Mouse (Mus musculus) left cerebral cortex, adult 2 months (tissue): ENCODE measurements around the gene Gm15737. TPM values are rescaled to one million over a fixed set of nuclear protein-coding genes. Genes with fewer than 3 reads are reported as not detected.

Experiments
- DNase-seq, 2 experiments: peaks; one replicate each; pipeline ENCODE4 v3.0.0; 2021 to 2022; ENCODE audit warnings: low spot score in 2 of 2, mixed read lengths in 1 of 2; ENCODE audit errors: extremely low spot score in 1 of 2
- H3K27ac ChIP-seq: fragments of 200-600 bp; 2 replicates; pipeline ENCODE4 v1.8.1; 2022
- H3K4me3 ChIP-seq: fragments of 200-600 bp; 2 replicates; pipeline ENCODE4 v1.8.1; 2022
- CTCF ChIP-seq: fragments of 200-600 bp; IDR thresholded peaks from 2 replicates; pipeline ENCODE4 v1.8.1; 2022; ENCODE audit warnings: antibody characterized with exemption, mild to moderate bottlenecking, moderate library complexity
- intact Hi-C: fragments of 180-260 bp; cut with DNase I; formaldehyde crosslinking; loops from one replicate; pipeline ENCODE4 v1.15.1; 2025
- total RNA-seq, 2 experiments: library from RNA; stranded (reverse); gene quantifications; 2 replicates each; pipeline ENCODE4 v1.2.3; 2021

The Gm15737 gene
- total RNA-seq, 2 experiments from 2014 or later = not detected

DNA sequence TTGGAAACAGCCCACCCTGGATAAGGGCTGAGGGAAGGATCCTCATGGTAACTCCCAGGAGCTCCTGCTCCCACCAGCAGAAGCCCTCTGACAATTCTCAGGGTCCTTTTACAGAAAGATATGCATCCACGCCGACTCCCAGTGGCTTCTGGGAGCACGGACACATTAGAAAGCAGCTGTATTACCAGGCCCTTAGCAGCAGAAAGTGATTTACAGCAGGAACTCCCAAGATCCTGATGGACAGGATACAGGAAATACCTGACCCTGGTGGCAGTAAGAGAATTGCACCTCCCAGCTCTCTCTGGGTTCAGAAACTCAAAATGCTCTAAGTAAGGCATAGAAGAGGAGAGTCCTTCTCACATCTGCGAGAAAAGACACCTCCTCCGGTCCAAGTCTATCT lies 59.1 kb downstream of the Gm15737 start:
- intact Hi-C loops = no loop called here
- DNase-seq = no peak
- no peak for TF ChIP-seq CTCF
- Histone ChIP-seq H3K4me3 (no peak overlapping the region), H3K27ac (no peak overlapping the region)

Other genes with a start within 250 kb of the Gm15737 start
- 100 to 1,000 TPM; 163 to 182 TPM for gene Prickle2, start 163.2 kb upstream of the Gm15737 start, total RNA-seq
- under 1 TPM; 0.14 to 0.16 TPM for gene A730049H05Rik, start 52.9 kb upstream of the Gm15737 start, total RNA-seq
- gene Adamts9, start 74.1 kb downstream of the Gm15737 start, total RNA-seq = 1 to 10 TPM; 2.8 to 3.9 TPM